Mouse (Mus musculus): Measurements from ENCODE around the gene Car9.
"Not testable (repeated sequence)": the region's sequence is repeated elsewhere in the genome, so short reads cannot be mapped to it uniquely, and the experiment has no call there.

Car9 gene

DNA sequence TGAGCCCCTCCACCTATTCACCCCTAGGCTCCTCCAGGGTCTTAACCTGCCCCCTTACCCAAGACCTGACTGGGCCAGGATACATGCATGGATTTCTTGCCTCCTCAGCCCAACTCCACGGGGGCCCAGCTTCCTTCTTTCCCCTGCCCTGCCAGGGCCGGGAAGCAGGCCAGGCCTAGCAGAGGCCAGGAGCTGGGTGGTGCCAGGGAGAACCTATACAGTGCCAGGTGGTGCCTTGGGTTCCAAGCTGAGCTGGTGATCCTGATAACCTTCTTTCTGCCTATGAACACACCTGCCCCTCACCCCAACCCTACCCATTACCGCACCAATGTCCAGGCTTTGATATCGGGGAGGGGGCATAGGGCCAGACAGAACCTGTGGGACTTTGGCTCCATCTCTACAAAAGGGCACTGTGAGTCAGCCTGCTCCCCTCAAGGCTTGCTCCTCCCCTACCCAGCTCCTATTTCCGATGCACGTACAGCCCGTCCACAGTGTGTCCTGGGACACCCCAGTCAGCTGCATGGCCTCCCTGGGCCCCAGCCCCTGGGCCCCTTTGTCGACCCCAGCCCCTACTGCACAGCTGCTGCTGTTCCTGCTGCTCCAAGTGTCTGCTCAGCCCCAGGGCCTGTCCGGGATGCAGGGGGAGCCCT is at the start of gene Car9:
TSS of gene Car9 (plus strand) at position 431 of the 650 bp plus-strand sequence.
- DNase-seq (ENCODE audit: low spot score in 2 of 2), result no peak

DNA sequence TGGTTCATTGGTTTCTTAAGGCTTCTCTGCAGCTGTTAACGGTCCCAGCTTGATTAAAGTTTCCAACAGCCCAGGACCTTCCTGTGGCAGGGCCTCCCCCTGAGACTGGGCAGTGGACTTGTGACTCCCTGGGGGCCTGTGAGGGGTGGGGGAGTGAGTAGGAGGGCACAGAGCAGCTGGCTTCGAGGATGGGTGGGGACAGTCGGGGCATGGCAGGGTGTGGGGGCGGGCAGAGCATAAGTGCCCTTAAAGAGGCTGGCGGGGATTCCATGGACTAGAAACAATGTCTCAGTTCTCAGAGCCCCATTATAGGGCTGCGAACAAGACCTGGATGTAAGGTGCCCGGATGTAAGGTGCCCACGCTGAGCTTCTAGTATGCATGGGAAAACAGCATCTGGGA is 49.6 kb upstream of the Car9 start:
- DNase-seq (ENCODE audit: low spot score in 2 of 2), result no peak

DNA sequence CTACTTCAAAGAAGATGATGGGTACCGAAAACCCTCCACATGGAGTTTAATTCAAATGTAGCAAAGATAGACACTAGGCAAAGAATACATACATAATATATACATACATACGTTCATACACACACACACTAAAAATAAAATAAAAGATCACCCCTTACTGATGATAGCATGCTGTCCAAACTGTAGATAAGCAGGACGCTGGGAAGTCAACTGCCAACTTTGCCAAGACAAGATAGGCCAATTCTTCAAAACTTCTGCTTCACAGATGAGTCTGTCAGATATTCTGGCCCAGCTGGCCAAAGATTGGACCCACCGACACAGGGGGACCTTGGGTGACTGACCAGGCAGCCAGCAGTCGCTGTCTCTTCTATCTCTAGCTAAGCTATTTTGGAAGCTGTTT is 43.7 kb upstream of the Car9 start:
- DNase-seq (ENCODE audit: low spot score in 2 of 2), result no peak

DNA sequence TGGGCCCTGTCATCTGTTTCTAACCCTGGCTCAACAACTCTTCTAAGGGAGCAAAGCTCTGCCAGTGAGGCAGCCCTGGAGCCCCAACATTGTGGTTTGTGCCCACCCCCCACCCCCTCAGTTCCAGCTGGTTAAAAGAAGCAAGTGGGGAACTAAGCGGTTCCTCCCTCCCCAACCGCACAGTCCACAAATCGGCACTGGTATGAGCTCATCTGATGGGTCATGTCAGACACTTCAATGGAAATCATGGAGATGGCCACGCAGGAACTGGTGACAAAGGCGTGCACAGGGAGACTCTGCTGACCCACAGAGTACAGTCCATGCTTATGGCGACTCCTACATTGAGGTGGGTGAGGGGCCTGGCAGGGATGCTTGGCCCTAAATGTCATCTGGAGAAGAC is 40.8 kb upstream of the Car9 start:
- DNase-seq (ENCODE audit: low spot score in 2 of 2), result no peak

DNA sequence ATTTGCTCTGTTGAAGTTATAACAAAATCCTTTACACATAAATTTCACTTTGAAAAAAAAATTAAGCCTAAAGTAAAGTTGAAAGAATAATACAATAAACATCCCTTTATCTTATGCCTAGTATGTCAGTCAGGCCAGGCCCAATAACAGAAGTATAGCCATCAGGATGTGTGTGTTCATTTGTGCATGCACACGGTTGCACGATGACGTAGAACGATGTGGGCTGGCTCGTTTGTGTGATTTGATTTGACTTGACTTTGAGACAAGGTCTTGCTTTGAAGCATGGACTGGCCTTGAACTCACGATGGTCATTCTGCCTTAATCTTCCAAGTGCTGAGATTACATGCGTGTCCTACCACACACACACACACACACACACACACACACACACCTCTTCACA is 39.9 kb upstream of the Car9 start:
- no peak for DNase-seq (ENCODE audit: low spot score in 2 of 2)

DNA sequence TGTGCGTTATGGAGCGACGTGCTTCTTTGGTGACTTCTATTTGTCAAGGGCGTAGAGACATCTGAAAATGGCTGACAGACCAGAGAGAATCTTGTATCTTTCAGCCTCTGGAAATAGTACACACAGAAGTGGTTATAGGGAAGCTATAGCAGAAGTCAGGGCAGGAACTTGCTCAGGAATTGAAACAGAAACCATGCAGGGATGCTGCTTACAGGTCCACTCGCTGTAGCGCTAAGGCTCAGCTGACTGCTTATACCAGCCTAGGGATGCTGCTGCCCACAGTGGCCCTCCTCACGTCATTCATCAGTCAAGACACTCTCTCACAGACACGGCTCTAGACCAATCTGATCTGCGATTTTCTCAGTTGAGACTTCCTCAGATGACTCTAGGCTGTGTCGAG is 36.5 kb upstream of the Car9 start:
- DNase-seq (ENCODE audit: low spot score in 2 of 2), result no peak

DNA sequence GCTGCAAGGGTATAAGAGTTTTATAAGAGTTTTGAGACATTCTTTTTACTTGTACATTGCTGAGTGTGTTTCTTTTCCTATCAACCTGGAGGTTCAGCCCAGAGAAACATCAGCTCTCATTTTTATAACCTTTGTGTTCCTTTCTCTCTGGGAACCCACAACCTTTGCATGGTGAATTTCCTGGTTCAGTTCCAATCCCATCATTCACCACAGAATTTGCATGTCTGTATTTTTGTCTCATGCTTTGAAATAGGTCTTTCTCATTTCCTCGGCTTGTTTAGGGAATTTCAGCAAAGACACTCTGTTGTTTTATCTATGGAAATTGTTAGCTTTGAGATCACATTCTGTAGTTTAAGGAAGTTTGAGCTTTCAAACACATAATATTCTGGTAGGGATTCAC is 33.1 kb upstream of the Car9 start:
- no peak for DNase-seq (ENCODE audit: low spot score in 2 of 2)

DNA sequence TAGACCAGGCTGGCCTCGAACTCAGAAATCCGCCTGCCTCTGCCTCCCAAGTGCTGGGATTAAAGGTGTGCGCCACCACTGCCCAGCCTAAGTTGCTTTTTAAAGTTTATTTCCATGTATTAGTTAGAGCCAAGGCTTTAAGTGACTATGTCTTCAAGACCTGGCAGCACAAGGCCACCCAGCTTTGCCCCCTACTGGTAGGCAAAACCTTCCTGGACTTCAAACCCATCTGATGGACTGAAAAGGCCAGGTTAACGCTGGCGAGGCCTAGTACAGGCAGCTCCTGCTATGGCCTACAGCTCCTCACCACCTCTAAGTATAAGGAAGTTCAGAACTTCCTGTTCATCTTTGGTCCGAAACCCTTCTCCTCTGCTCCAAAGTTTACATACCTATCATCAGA is 30.2 kb upstream of the Car9 start:
- no peak for DNase-seq (ENCODE audit: low spot score in 2 of 2)

DNA sequence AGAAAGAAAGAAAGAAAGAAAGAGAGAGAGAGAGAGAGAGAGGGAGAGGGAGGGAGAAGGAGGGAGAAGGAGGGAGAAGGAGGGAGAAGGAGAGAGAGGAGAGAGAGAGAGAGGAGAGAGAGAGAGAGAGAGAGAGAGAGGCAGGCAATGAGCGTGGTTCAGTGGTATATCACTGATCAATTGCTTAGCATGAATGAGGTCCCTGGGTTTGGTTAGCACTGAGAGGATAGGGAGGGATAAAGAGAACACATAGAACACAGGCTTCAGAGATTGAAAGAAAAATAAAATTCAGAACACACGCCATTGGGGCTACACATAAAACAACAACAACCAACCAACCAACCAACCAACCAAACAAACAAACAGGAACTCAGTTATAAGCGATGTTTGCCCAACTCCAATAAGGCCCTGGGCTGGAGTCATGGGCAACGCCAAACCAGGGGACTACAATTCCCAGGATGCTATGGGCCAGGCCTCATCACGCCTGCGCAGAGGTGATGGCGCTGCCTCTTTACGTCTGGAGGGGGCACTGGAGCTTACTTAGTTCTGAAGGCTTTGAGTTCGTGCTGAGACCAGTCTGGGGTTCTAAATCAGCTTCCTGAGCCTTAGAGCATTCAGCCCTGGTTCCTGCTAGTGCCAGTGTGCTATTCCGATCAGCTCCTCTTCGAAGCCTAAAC is 28.8 kb upstream of the Car9 start:
- DNase-seq (ENCODE audit: low spot score in 2 of 2), result peak; percentile 81 to 88

DNA sequence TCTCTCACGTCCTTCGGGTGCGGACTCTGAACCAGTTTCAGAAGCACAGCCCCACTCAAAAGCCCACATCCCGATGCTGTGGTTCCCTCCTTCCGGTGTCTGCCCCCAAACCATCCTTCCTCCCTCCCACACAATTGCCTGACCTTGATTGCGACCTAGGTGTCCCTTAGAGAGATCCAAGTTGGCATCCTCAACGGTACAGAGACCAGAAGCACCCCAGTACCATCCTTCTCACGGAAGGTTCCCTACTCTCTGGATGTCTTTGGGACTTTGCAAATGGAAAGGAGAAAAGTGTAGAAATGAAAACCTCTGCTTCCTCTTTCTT is 28.3 kb upstream of the Car9 start:
- no peak for DNase-seq (ENCODE audit: low spot score in 2 of 2)

DNA sequence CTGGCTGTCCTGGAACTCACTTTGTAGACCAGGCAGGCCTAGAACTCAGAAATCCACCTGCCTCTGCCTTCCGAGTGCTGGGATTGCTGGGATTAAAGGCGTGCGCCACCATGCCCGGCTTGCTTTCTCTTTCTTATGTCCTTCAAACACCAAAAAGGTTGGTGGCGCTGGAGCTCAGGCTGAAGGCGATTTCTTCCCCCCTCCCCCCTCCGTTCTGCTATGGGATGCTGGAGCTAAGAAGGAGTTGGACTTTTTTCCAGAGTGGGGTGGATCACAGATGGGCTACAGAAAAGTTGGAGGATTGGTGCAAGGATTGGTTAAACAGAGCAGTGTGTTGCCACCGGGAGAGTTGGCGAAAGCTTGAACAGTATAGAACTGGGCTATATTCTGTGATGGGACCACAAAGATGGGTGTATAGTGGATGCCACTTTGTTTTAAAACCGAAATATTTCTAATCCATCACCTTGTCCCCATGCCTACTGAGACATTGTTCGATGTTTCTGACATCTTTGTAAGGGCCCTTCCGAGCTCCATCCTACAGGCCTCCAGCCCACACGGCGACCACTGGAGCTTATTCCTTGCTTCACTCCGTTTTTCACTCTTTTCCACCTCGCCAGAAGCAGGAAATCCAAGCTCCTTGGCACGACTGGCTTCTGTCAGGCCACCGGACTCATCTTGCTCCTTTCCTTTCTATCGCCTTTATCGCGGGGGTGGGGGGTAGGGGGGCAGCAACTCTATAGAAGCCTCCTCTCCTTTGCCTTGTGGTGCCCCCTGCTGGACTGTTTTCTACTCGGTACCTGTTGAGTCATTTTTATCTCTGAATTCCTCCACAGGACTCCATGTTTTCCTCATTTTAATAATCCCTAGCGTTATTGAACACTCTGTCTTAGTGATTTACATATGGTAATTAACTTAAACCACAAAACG is 27.6 kb upstream of the Car9 start:
- no peak for DNase-seq (ENCODE audit: low spot score in 2 of 2)

DNA sequence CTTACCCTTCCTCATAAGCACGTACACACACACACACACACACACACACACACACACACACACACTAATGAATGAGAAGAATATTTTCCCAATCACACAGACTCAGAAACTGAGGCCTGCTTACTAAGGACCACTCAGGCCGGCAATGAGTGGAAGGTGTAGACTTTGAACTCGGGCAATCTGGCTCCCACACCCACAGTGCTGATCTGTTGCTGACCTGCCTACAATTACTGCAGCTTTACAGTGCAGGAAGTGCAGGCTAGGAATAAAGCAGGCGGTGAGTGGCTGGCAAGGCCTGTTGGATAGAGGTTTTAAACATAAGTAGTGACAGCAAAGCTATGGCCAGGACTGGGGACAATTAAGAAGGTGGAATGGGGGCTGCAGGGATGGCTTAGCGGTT is 25.8 kb upstream of the Car9 start:
- DNase-seq (ENCODE audit: low spot score in 2 of 2), result no peak

DNA sequence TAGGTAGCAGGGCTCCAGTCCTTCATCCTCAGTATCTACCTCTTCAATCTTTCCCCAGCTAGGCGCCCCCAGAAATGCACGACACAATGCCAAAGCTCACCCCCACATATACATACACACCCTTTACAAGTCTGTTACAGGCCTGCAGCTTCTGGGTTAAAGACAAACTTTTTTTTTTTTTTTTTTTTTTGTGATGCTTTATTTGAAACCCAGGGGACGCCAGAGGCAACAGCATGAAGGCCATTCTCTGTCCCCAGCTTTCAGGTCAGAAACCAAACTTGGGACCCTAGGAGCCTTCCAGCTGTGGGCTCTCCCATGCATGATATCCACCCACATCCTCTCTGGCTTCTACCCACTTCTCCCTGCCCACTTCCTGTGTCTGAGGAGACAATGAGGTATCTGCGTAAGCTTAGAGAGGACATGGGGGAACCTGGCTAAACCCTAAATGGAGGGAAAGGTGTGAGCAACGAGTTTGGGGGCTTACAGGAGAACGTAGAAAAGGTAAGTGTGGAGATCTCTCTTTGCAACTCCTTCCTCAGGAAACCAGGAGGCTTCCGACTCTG is 24.8 kb upstream of the Car9 start:
- DNase-seq (ENCODE audit: low spot score in 2 of 2), result no peak

DNA sequence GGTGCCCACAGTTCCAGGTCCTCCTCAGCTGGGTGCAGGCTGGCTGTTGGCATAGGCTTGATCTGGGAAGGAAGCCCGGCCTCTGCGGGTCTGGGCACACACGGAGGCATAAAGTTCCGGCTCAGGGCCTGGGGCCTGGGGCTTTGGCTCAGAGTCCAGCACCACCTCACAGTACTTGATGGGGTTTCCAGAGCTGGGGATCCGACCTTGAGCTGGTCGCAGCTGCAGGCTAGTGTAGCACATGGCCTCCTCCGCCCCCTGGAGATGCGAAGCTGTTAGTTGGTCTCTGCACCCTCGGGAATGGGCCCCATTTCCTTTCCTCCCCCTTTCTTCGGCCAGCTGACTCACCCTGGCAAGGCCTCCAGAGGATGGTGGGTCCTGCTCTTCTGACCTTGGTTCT is 24.2 kb upstream of the Car9 start:
- DNase-seq (ENCODE audit: low spot score in 2 of 2), result no peak

DNA sequence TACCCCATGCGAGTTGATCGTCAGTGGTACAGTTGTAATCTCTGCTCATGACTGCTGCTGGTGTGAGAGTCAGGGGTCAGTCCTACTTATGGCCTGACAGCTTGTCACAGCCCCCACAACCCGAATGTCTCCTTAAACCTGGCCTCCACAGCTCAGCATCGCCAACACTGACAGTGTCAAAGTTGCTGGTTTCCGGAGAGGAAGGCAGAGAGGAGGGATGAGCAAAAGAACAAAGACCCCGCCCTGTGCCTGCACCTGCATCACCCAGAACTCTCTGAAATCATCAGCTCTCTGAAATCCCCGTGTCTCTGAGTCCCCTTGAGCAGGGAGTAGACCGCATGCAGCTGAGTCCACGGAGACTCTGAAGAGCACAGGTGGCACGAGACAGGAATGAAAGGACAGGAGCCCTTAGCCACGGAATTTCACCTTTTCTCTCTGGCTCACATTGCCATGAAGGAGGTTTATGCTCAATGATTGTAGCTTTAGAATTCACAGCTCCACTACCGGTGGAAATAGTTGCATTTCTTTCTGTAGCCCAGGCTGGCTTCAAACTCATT is 23.2 kb upstream of the Car9 start, which contains the start of gene Sit1:
TSS of gene Sit1 (minus strand) at position 200 of the 557 bp plus-strand sequence.
- DNase-seq (ENCODE audit: low spot score in 2 of 2), result no peak

DNA sequence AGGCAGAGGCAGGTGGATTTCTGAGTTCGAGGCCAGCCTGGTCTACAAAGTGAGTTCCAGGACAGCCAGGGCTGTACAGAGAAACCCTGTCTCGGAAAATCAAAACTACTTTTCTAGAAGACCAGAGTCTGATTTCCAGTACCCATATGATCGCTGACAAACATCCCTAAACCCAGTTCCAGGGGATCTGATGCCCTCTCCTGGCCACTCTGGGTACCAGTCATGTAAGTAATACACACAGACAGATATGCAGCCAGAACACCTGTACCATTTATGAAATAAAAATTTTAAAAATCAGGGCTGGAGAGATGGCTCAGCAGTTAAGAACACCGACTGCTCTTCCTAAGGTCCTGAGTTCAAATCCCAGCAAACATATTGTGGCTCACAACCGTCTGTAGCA is 21.1 kb upstream of the Car9 start:
- not testable (repeated sequence) for DNase-seq (ENCODE audit: low spot score in 2 of 2)

DNA sequence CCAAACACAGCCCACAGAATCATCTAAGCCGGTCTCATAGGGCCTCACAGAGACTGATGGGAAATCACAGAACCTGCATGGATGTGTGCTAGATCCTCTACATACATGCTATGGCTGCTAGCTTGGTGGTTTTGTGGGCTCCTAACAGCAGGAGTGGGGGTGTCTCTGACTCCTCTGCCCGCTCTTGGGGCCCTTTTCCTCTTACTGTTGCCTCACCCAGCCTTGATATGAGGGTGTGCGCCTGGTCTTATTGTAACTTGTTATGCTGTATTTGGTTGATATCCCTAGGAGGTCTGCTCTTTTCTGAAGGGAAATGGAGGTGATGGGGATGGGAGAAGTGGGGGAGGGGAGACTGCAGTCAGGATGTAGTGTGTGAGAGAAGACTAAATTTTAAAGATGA is 17.2 kb upstream of the Car9 start:
- DNase-seq (ENCODE audit: low spot score in 2 of 2), result no peak

DNA sequence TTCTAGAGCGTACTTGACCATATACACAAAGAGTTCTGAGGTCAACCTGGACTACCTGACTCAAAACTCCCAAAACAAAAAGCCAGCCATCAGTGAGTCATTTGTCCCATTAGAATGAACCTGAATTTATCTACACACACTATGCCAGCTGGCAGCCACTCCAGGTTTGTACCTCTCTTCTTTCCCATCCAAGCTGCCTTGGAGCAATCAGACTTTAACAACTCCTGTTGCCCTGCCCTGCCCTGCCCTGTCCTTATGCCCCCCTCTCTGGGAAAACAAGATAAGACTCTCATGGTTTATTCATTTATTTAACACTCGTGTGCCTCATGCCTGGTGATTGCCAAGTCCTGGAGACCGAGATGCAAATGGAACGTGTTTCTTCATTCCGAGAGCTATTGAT is 16.0 kb upstream of the Car9 start:
- no peak for DNase-seq (ENCODE audit: low spot score in 2 of 2)

DNA sequence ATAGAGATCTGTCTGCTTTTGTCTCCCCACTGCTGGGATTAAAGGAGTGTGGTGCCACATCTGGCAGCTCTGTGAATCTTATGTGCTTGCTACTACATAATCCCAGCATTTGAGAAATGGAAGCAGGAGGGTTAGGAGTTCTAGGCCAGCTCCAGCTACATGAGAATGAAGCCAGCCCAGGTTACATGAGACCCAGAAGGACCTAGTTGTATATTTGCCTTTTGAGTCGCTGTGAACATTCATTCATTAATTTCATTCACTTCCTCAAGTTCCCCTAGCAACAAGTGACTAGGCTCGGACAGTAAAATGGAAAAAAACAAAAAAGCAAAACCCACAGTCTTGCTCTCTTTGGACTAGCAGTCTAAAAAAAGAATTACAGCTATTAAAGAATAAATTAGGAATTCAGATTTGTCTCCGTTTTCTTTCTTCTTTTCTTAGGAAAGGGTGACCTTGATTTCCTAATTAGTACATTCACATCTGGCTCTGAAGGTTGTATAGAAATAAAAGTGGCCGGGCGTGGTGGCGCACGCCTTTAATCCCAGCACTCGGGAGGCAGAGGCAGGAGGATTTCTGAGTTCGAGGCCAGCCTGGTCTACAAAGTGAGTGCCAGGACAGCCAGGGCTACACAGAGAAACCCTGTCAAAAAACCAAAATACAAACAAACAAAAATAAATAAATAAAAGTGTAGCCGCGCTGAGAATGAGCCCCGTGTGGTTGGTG is 14.5 kb upstream of the Car9 start:
- DNase-seq (ENCODE audit: low spot score in 2 of 2), result no peak

DNA sequence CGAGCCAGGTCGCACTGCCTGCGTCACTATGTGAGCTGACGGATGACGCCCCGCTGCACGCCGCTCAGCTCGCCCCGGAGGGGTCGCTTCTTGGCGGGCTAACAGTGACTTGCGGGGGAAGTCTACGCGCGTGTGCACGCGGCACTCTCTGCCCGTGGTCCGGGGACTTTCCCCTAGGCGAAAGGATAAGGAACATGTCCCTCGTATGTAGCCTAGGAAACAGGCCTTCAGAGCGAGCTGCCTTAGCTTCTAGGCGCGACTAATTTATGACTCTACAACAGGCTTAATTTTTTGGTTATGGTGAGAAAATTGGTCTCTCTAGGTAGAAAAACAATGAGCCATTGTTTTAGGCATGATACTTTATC is 14.0 kb upstream of the Car9 start, which contains the start of gene Ccdc107:
TSS of gene Ccdc107 (plus strand) at position 80 of the 365 bp plus-strand sequence.
- DNase-seq (ENCODE audit: low spot score in 2 of 2), result peak; percentile 93 to 95

DNA sequence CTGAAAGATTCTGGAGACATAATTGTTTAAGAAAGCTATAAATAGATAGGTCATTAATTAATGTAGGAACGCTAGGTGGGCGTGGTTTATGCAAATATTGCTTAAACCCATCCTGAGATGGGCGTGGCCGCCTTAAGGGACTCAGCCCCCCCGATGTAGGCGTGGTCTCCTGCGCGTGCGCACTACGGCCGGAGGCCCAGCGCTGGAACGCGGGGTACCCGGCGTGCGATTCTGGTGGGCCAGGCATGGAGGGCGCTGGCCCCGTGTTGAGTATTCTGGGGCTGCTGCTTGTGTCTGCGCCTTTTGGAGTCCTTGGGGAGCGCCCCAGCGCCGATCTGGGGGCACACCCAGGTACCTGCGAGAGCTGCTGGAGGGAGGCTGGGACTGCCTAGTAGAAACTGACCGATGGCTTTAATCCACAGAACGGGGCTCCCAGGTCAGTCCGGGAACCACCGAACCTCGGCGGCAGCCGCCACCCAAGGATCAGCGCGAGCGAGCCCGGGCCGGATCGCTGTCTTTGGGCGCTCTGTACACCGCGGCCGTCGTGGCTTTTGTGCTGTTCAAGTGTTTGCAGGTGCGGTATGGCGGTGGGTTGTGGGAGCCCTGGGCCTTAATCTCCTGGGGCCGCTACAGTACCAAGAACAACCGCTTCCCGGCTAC is 13.4 kb upstream of the Car9 start:
- DNase-seq (ENCODE audit: low spot score in 2 of 2), result peak; percentile 97

Measured in frontal cortex, postnatal 36 days (tissue).